8 mouse cellular contexts compared by ENCODE assay signal in genomic region chr9:99243190-99243894, GRCm38 (mm10). TPM values are rescaled to one million over a fixed set of nuclear protein-coding genes. Genes with fewer than 3 reads are reported as not detected.
DNase-seq lines count a peak whose midpoint lies in the region; ATAC-seq lines count a peak whose summit lies in the region.

Cep70 (plus strand) TSS chr9:99243367.

- peak within 1 kb of the TSS; percentile 94 for H3K27ac ChIP-seq in forebrain, embryonic 10.5 days
- peak within 1 kb of the TSS; percentile 57 for H3K27ac ChIP-seq in heart, embryonic 16.5 days (ENCODE audit: low read length)
- peak within 1 kb of the TSS; percentile 99 for H3K27ac ChIP-seq in liver, embryonic 15.5 days (replicated peaks)
- H3K27ac ChIP-seq in neural tube, embryonic 12.5 days, result peak within 1 kb of the TSS; percentile 62

- WGBS in forebrain, embryonic 10.5 days, result under 1% methylated on average over 66 of the region's 66 CpGs
- 1% methylated on average over 66 of the region's 66 CpGs for WGBS in heart, embryonic 16.5 days
- under 1% methylated on average over 66 of the region's 66 CpGs for WGBS in liver, embryonic 15.5 days (ENCODE audit: insufficient replicate concordance)
- WGBS in neural tube, embryonic 12.5 days, result under 1% methylated on average over 66 of the region's 66 CpGs

- peak within 1 kb of the TSS; percentile 89 for H3K4me2 ChIP-seq in heart, embryonic 16.5 days (ENCODE audit: low read depth, low read length)
- H3K4me2 ChIP-seq in liver, embryonic 15.5 days, result peak within 1 kb of the TSS; percentile 87
- H3K4me2 ChIP-seq in neural tube, embryonic 12.5 days (replicated peaks), result peak within 1 kb of the TSS; percentile 67

- H3K9me3 ChIP-seq in forebrain, embryonic 10.5 days, result no peaks in the 10 kb centered on the region
- H3K9me3 ChIP-seq in heart, embryonic 16.5 days (replicated peaks; ENCODE audit: control insufficient read depth, low read length), result no peaks in the 10 kb centered on the region
- no peaks in the 10 kb centered on the region for H3K9me3 ChIP-seq in liver, embryonic 15.5 days (replicated peaks)
- no peaks in the 10 kb centered on the region for H3K9me3 ChIP-seq in neural tube, embryonic 12.5 days

- peak within 1 kb of the TSS; percentile 81 for H3K9ac ChIP-seq in heart, embryonic 16.5 days (ENCODE audit: low read length)
- peak within 1 kb of the TSS; percentile 73 for H3K9ac ChIP-seq in liver, embryonic 15.5 days
- peak within 1 kb of the TSS; percentile 74 for H3K9ac ChIP-seq in neural tube, embryonic 12.5 days

- peak; percentile 93 to 96 for DNase-seq in CD8-positive naive resting alpha-beta T cell, adult 2 months (ENCODE audit: low read depth in 2 of 2, low spot score in 2 of 2)
- peak; percentile 93 for DNase-seq in c-Kit-positive CD71-negative TER-119-negative erythroid progenitor cells, embryonic 14.5 days (ENCODE audit: low read depth)
- DNase-seq in forebrain, embryonic 10.5 days (ENCODE audit: extremely low spot score, low spot score), result peak; percentile 93
- peak; percentile 97 to 99 for DNase-seq in kidney, postnatal 36 days
- peak; percentile 92 for DNase-seq in telencephalon, adult 2 months (ENCODE audit: low read depth, low spot score)

- peak; percentile 96 for ATAC-seq in heart, embryonic 16.5 days (replicated peaks; ENCODE audit: extremely low read depth, insufficient read depth, low FRiP score)
- peak; percentile 91 for ATAC-seq in liver, embryonic 15.5 days (ENCODE audit: insufficient read depth)
- peak; percentile 93 for ATAC-seq in neural tube, embryonic 12.5 days (ENCODE audit: low FRiP score, low read depth)

- H3K27me3 ChIP-seq in forebrain, embryonic 10.5 days (ENCODE audit: poor library complexity, severe bottlenecking), result peaks cover 7% of the 10 kb centered on the region; the same call in 1 of the 2 replicates
- no peaks in the 10 kb centered on the region for H3K27me3 ChIP-seq in heart, embryonic 16.5 days (ENCODE audit: control insufficient read depth, insufficient read depth, low read length)
- H3K27me3 ChIP-seq in liver, embryonic 15.5 days, result no peaks in the 10 kb centered on the region
- no peaks in the 10 kb centered on the region for H3K27me3 ChIP-seq in neural tube, embryonic 12.5 days (replicated peaks)

- peaks cover 15% of the 10 kb centered on the region for H3K4me1 ChIP-seq in forebrain, embryonic 10.5 days
- H3K4me1 ChIP-seq in heart, embryonic 16.5 days (ENCODE audit: control insufficient read depth, insufficient read depth, low read length), result peaks cover 8% of the 10 kb centered on the region
- peaks cover 55% of the 10 kb centered on the region for H3K4me1 ChIP-seq in liver, embryonic 15.5 days (replicated peaks)
- H3K4me1 ChIP-seq in neural tube, embryonic 12.5 days, result no peaks in the 10 kb centered on the region

- H3K4me3 ChIP-seq in forebrain, embryonic 10.5 days, result peak within 1 kb of the TSS; percentile 92
- H3K4me3 ChIP-seq in heart, embryonic 16.5 days (ENCODE audit: low read length), result peak within 1 kb of the TSS; percentile 75
- peak within 1 kb of the TSS; percentile 87 for H3K4me3 ChIP-seq in liver, embryonic 15.5 days (replicated peaks)
- H3K4me3 ChIP-seq in neural tube, embryonic 12.5 days, result peak within 1 kb of the TSS; percentile 80

- H3K36me3 ChIP-seq in forebrain, embryonic 10.5 days (replicated peaks), result peaks cover 12% of the 10 kb centered on the region
- no peaks in the 10 kb centered on the region for H3K36me3 ChIP-seq in heart, embryonic 16.5 days (ENCODE audit: control insufficient read depth, insufficient read depth)
- peaks cover 20% of the 10 kb centered on the region for H3K36me3 ChIP-seq in liver, embryonic 15.5 days (replicated peaks)
- H3K36me3 ChIP-seq in neural tube, embryonic 12.5 days, result peaks cover 3% of the 10 kb centered on the region; the same call in 1 of the 2 replicates

RNA-seq across cellular contexts. Expression of gene Cep70, which starts in this region (rescaled TPM):
- polyA plus RNA-seq in forebrain, embryonic 10.5 days (2016; fragmentation: Nextera tagmentation; extraction: Ambion mirVana), result 39.3 and 40.3 TPM in 2 replicates
- 23.9 and 25.2 TPM in 2 replicates for polyA plus RNA-seq in heart, embryonic 16.5 days (2015; fragmentation: Nextera tagmentation; extraction: Ambion mirVana)
- polyA plus RNA-seq in liver, embryonic 15.5 days (2015; fragmentation: Nextera tagmentation; extraction: Ambion mirVana), result 21.1 and 25.0 TPM in 2 replicates
- 53.6 and 54.9 TPM in 2 replicates for polyA plus RNA-seq in neural tube, embryonic 12.5 days (2016; fragmentation: Nextera tagmentation; extraction: Ambion mirVana)

Comparison
In these comparisons a context has a peak if more than half of its experiments do, and no peak if none do; other contexts are left out.
1. Peak in every context shown above with its lines: DNase-seq, ATAC-seq, H3K4me3 ChIP-seq and H3K27ac ChIP-seq.